Mouse (Mus musculus): Measurements from ENCODE around the gene Aars2. TPM values are rescaled to one million over a fixed set of nuclear protein-coding genes. Genes with fewer than 3 reads are reported as not detected.

Gene Aars2
- polyA plus RNA-seq, 1 experiment from 2014 or later, result 5.9 TPM

GRCm38 (mm10) chr17:45480429-45480828 lies 26.2 kb upstream of the Aars2 start:
- ATAC-seq (no peak), DNase-seq (ENCODE audit: low spot score) (no peak)
- H3K9me3 ChIP-seq (ENCODE audit: low read length), result no peaks in the 10 kb centered on the region
- H3K27me3 ChIP-seq (replicated peaks; ENCODE audit: insufficient read depth, low read length), result no peaks in the 10 kb centered on the region
- peak; percentile 36 for TF ChIP-seq CTCF (IDR thresholded peaks at IDR 0.05)
- TF ChIP-seq EP300 (IDR thresholded peaks at IDR 0.05), result no peak
- no peak overlapping the region for H3K4me2 ChIP-seq (replicated peaks; ENCODE audit: low read depth, low read length)
- H3K36me3 ChIP-seq (ENCODE audit: insufficient read depth, low read length), result no peaks in the 10 kb centered on the region
- no peak overlapping the region for H3K4me3 ChIP-seq (ENCODE audit: low read depth, low read length)
- H3K27ac ChIP-seq (ENCODE audit: low read length), result no peak overlapping the region
- H3K4me1 ChIP-seq (ENCODE audit: insufficient read depth, low read depth, low read length), result no peaks in the 10 kb centered on the region
- 28% methylated on average over 2 of the region's 2 CpGs for WGBS
- H3K9ac ChIP-seq (replicated peaks; ENCODE audit: low read depth), result no peak overlapping the region

GRCm38 (mm10) chr17:45485581-45485980 lies 21.1 kb upstream of the Aars2 start:
- DNase-seq (ENCODE audit: low spot score), result no peak
- H3K4me3 ChIP-seq (ENCODE audit: low read depth, low read length), result no peak overlapping the region
- no peak overlapping the region for H3K27ac ChIP-seq (ENCODE audit: low read length)
- H3K4me2 ChIP-seq (replicated peaks; ENCODE audit: low read depth, low read length), result no peak overlapping the region
- no peak for TF ChIP-seq EP300 (IDR thresholded peaks at IDR 0.05)
- no peak for TF ChIP-seq CTCF (IDR thresholded peaks at IDR 0.05)
- no peaks in the 10 kb centered on the region for H3K36me3 ChIP-seq (ENCODE audit: insufficient read depth, low read length)
- no peak for ATAC-seq
- H3K4me1 ChIP-seq (ENCODE audit: insufficient read depth, low read depth, low read length), result no peaks in the 10 kb centered on the region
- no peaks in the 10 kb centered on the region for H3K9me3 ChIP-seq (ENCODE audit: low read length)
- 83% methylated on average over 7 of the region's 7 CpGs for WGBS
- H3K27me3 ChIP-seq (replicated peaks; ENCODE audit: insufficient read depth, low read length), result no peaks in the 10 kb centered on the region
- H3K9ac ChIP-seq (replicated peaks; ENCODE audit: low read depth), result no peak overlapping the region

- ATAC-seq (no peak), DNase-seq (ENCODE audit: low spot score) (no peak)
- no peak overlapping the region for H3K27ac ChIP-seq (ENCODE audit: low read length)
- H3K36me3 ChIP-seq (ENCODE audit: insufficient read depth, low read length), result no peaks in the 10 kb centered on the region
- no peaks in the 10 kb centered on the region for H3K27me3 ChIP-seq (replicated peaks; ENCODE audit: insufficient read depth, low read length)
- TF ChIP-seq EP300 (IDR thresholded peaks at IDR 0.05), result no peak
- TF ChIP-seq CTCF (IDR thresholded peaks at IDR 0.05), result no peak
- no peaks in the 10 kb centered on the region for H3K4me1 ChIP-seq (ENCODE audit: insufficient read depth, low read depth, low read length)
- H3K4me3 ChIP-seq (ENCODE audit: low read depth, low read length), result no peak overlapping the region
- H3K9ac ChIP-seq (replicated peaks; ENCODE audit: low read depth), result no peak overlapping the region
- H3K4me2 ChIP-seq (replicated peaks; ENCODE audit: low read depth, low read length), result no peak overlapping the region
- no peaks in the 10 kb centered on the region for H3K9me3 ChIP-seq (ENCODE audit: low read length)
- 6% methylated on average over 5 of the region's 5 CpGs for WGBS
Measured at GRCm38 (mm10) chr17:45487216-45487615, 19.4 kb upstream of the Aars2 start.

- WGBS, result 79% methylated on average over 23 of the region's 23 CpGs
- ATAC-seq, result no peak
Measured at GRCm38 (mm10) chr17:45488321-45489254, 18.1 kb upstream of the Aars2 start.

GRCm38 (mm10) chr17:45489736-45490135 lies 16.9 kb upstream of the Aars2 start:
- TF ChIP-seq CTCF (IDR thresholded peaks at IDR 0.05) (no peak), EP300 (IDR thresholded peaks at IDR 0.05) (no peak)
- H3K4me3 ChIP-seq (ENCODE audit: low read depth, low read length), result no peak overlapping the region
- no peaks in the 10 kb centered on the region for H3K36me3 ChIP-seq (ENCODE audit: insufficient read depth, low read length)
- H3K27ac ChIP-seq (ENCODE audit: low read length), result no peak overlapping the region
- no peaks in the 10 kb centered on the region for H3K27me3 ChIP-seq (replicated peaks; ENCODE audit: insufficient read depth, low read length)
- H3K9ac ChIP-seq (replicated peaks; ENCODE audit: low read depth), result no peak overlapping the region
- WGBS, result 79% methylated on average over 6 of the region's 6 CpGs
- ATAC-seq (no peak), DNase-seq (ENCODE audit: low spot score) (no peak)
- no peak overlapping the region for H3K4me2 ChIP-seq (replicated peaks; ENCODE audit: low read depth, low read length)
- no peaks in the 10 kb centered on the region for H3K4me1 ChIP-seq (ENCODE audit: insufficient read depth, low read depth, low read length)
- H3K9me3 ChIP-seq (ENCODE audit: low read length), result no peaks in the 10 kb centered on the region

More at GRCm38 (mm10) chr17:45488321-45489254, 18.1 kb upstream of the Aars2 start:
- no peaks in the 10 kb centered on the region for H3K27me3 ChIP-seq (replicated peaks; ENCODE audit: insufficient read depth, low read length)
- TF ChIP-seq CTCF (IDR thresholded peaks at IDR 0.05), result no peak
- no peak for TF ChIP-seq EP300 (IDR thresholded peaks at IDR 0.05)
- no peaks in the 10 kb centered on the region for H3K9me3 ChIP-seq (ENCODE audit: low read length)
- no peak overlapping the region for H3K27ac ChIP-seq (ENCODE audit: low read length)
- H3K9ac ChIP-seq (replicated peaks; ENCODE audit: low read depth), result no peak overlapping the region
- H3K4me3 ChIP-seq (ENCODE audit: low read depth, low read length), result no peak overlapping the region
- H3K36me3 ChIP-seq (ENCODE audit: insufficient read depth, low read length), result no peaks in the 10 kb centered on the region
- no peaks in the 10 kb centered on the region for H3K4me1 ChIP-seq (ENCODE audit: insufficient read depth, low read depth, low read length)
- H3K4me2 ChIP-seq (replicated peaks; ENCODE audit: low read depth, low read length), result no peak overlapping the region
- DNase-seq (ENCODE audit: low spot score), result no peak

GRCm38 (mm10) chr17:45490532-45491154 lies 16.0 kb upstream of the Aars2 start:
- no peak overlapping the region for H3K4me2 ChIP-seq (replicated peaks; ENCODE audit: low read depth, low read length)
- TF ChIP-seq EP300 (IDR thresholded peaks at IDR 0.05), result no peak
- TF ChIP-seq CTCF (IDR thresholded peaks at IDR 0.05), result no peak
- H3K27me3 ChIP-seq (replicated peaks; ENCODE audit: insufficient read depth, low read length), result no peaks in the 10 kb centered on the region
- DNase-seq (ENCODE audit: low spot score), result no peak
- H3K9ac ChIP-seq (replicated peaks; ENCODE audit: low read depth), result no peak overlapping the region
- H3K9me3 ChIP-seq (ENCODE audit: low read length), result no peaks in the 10 kb centered on the region
- no peak for ATAC-seq
- WGBS, result 51% methylated on average over 13 of the region's 13 CpGs
- no peak overlapping the region for H3K27ac ChIP-seq (ENCODE audit: low read length)
- H3K4me3 ChIP-seq (ENCODE audit: low read depth, low read length), result no peak overlapping the region
- no peaks in the 10 kb centered on the region for H3K4me1 ChIP-seq (ENCODE audit: insufficient read depth, low read depth, low read length)
- no peaks in the 10 kb centered on the region for H3K36me3 ChIP-seq (ENCODE audit: insufficient read depth, low read length)
